Mouse (Mus musculus) CH12F3 (cell line): Measurements from ENCODE around the gene Ap1m2.

Experiments
- in situ Hi-C: fragments of 300-500 bp; cut with MboI; formaldehyde crosslinking; loops from 2 replicates; pipeline ENCODE4 v1.14.3; 2020; ENCODE audit warnings: low sequenced_read_pairs

The Ap1m2 gene

GRCm38 (mm10) chr9:21312134-21312533 is at the start of gene Ap1m2:
Gene Ap1m2, minus strand, starts transcription at chr9:21312337.
- in situ Hi-C loops, result no loop called here

GRCm38 (mm10) chr9:21356981-21357718 is 45.0 kb upstream of the Ap1m2 start:
- in situ Hi-C loops, result no loop called here

- in situ Hi-C loops, result loop anchor here (5.0 kb wide), 1 partner anchor 37 kb away; no protein-coding TSS in a partner anchor
These were observed 42.7 kb upstream of the Ap1m2 start for GRCm38 (mm10) chr9:21354796-21355195.

- in situ Hi-C loops, result loop anchor here (5.0 kb wide), 1 partner anchor 36 kb away; no protein-coding TSS in a partner anchor
These were observed 41.2 kb upstream of the Ap1m2 start for GRCm38 (mm10) chr9:21353373-21353686.

- in situ Hi-C loops, result loop anchor here (5.0 kb wide), 1 partner anchor 35 kb away; no protein-coding TSS in a partner anchor
These were observed 40.6 kb upstream of the Ap1m2 start for GRCm38 (mm10) chr9:21352463-21353372.

- in situ Hi-C loops, result loop anchor here (5.0 kb wide), 1 partner anchor 35 kb away; no protein-coding TSS in a partner anchor
These were observed 39.7 kb upstream of the Ap1m2 start for GRCm38 (mm10) chr9:21351702-21352377.

GRCm38 (mm10) chr9:21351178-21351577 is 39.0 kb upstream of the Ap1m2 start:
- in situ Hi-C loops, result loop anchor here (5.0 kb wide), 1 partner anchor 34 kb away; no protein-coding TSS in a partner anchor

- in situ Hi-C loops, result no loop called here
These were observed 36.0 kb upstream of the Ap1m2 start for GRCm38 (mm10) chr9:21348152-21348551.

GRCm38 (mm10) chr9:21346627-21347365 is 34.7 kb upstream of the Ap1m2 start:
- in situ Hi-C loops, result no loop called here

GRCm38 (mm10) chr9:21340411-21340810 is 28.3 kb upstream of the Ap1m2 start:
- in situ Hi-C loops, result no loop called here

- in situ Hi-C loops, result no loop called here
These were observed 25.5 kb upstream of the Ap1m2 start for GRCm38 (mm10) chr9:21337652-21338051.

- in situ Hi-C loops, result no loop called here
These were observed 24.4 kb upstream of the Ap1m2 start for GRCm38 (mm10) chr9:21336491-21336890.

- in situ Hi-C loops, result no loop called here
These were observed 23.3 kb upstream of the Ap1m2 start for GRCm38 (mm10) chr9:21335391-21335790.

GRCm38 (mm10) chr9:21334747-21335146 is 22.6 kb upstream of the Ap1m2 start:
- in situ Hi-C loops, result no loop called here

- in situ Hi-C loops, result no loop called here
These were observed 21.4 kb upstream of the Ap1m2 start for GRCm38 (mm10) chr9:21333523-21333922.

- in situ Hi-C loops, result no loop called here
These were observed 20.3 kb upstream of the Ap1m2 start for GRCm38 (mm10) chr9:21332161-21333061.

GRCm38 (mm10) chr9:21331365-21332140 is 19.4 kb upstream of the Ap1m2 start:
- in situ Hi-C loops, result no loop called here

GRCm38 (mm10) chr9:21329699-21330289 is 17.7 kb upstream of the Ap1m2 start:
- in situ Hi-C loops, result no loop called here
